Mouse (Mus musculus): ENCODE data around the gene Bbc3.
"Not testable (repeated sequence)": the region's sequence is repeated elsewhere in the genome, so short reads cannot be mapped to it uniquely, and the experiment has no call there.

Bbc3 gene

DNA sequence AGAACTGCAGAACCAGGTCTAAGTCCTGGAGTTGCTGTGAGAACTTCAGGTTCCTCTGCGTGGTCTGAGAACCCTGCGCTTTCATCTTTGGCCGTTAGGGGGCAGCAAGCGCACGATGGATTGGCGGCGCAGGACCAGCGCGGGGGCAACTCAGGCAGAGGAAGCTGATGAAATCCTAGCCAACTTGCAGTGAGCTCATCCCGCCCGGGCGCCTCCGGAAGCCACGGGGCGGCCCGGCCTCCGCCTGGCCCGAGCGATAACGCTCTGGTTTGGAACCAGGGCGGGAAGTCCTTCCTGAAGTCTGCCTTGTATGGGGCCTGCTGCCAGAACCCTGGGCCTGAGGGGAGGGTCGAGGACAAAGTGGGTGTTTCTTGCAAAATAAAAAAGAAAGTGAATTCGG lies 13.4 kb upstream of the Bbc3 start:
- DNase-seq: peak; percentile 96

DNA sequence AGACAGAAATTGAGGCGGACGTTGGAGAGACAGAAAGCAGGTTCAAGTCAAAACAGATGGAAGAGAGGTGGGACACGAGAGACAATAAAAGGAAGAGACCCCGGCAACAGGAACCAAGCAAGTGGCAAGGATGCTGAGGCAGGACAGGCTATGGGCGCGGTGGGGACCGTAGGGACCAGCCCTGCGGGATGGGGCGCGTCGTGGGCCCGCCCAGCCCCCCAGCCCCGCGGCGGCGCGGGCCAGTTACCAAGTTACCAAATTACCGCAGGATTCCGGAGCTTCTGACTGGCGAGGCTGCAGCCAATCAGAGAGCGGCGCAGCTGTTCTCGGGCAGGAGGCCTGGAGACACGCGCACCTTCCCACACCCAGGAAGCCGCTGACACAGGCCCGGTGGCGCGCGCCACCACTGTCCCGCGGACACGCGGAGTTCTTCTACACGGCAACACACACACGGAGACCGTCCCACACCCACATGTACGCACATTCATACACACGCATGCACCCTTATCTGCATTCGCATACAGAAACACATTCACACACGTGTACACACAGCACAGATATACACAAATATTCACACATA lies 12.8 kb upstream of the Bbc3 start:
- peak; percentile 87 for DNase-seq

DNA sequence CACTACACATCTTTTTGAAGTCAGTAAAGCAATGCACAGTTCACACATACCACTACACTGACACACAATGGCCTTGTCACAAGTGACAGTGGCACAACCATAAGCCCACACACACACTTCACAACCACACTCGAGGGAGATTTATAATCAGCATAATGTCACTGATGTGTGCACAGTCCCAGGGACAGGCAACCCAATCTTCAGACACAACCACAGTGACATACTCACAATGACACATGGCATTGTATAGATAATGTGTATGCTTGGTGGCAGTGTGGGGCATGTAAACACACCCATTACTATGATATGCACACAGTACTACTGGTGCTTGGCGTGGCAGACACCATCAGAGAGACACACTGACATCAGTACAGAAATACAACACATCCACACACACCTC lies 12.0 kb upstream of the Bbc3 start:
- DNase-seq: peak; percentile 4

DNA sequence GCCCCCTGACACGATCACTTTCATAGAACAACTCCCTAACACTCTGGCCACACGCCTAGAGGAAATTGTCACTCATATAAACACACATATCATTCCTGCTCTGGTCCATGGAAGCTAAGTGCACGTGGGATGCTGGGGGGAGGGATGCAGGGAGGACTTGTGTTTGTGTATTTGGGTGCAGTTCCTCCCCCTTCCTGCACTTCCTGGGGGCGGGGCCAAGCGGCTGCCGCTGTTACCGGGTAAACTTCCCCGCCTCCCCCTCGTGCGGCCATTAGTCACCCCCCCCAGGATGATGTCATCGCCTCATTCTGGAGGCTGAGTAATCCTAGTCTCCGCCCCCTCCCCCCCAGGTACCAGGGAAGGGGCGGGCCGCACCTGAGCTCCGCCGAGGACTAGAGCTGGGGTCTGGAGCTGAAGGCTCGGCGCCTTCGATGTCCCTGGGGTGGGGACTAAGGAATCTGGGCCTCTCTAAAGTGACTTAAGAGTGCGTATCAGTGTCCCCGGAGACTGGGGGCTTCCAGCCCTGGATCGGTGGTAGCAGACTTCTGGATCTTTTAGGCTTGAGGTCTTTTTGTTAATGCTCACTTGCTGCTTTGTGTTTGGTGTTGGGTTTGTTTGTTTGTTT lies 11.3 kb upstream of the Bbc3 start:
- DNase-seq: peak; percentile 93

DNA sequence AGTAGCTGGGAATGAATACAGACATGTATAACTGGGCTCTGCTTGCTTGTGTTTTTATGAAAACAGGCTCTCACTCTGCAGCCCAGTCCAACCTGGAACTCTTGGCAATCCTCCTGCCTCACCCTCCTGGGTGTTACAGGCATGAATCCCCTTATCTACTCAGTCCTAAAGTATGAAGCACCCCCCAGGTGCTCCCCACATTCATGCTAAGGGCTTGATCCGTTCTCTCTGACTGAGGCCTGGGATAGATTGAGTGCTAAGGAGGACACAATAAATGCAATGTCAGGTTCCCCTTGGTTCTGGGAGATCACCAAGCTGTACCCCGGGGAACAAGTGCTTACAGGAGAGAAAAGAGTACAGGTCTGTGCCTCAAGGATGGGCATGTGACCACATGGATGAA lies 10.6 kb upstream of the Bbc3 start:
- DNase-seq: no peak

DNA sequence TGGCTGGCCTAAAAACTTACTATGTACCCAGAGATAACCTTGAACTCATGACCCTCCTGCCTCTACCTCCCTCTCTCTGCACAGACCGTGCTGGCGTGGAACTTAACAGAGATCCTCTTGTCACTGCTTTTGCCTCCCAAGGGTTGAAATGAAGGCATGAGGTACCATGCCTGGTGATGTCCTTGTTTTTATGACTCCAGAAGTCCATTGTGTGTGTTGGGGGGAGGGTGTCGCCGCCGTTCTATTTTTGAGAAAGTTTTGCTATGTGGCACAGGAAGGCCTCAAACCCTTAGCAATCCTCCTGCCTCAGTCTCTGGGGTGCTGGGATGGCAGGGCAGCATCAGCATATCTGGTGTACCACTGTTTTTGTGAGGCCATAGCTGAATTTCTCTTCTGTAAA lies 9.3 kb upstream of the Bbc3 start:
- DNase-seq: no peak

DNA sequence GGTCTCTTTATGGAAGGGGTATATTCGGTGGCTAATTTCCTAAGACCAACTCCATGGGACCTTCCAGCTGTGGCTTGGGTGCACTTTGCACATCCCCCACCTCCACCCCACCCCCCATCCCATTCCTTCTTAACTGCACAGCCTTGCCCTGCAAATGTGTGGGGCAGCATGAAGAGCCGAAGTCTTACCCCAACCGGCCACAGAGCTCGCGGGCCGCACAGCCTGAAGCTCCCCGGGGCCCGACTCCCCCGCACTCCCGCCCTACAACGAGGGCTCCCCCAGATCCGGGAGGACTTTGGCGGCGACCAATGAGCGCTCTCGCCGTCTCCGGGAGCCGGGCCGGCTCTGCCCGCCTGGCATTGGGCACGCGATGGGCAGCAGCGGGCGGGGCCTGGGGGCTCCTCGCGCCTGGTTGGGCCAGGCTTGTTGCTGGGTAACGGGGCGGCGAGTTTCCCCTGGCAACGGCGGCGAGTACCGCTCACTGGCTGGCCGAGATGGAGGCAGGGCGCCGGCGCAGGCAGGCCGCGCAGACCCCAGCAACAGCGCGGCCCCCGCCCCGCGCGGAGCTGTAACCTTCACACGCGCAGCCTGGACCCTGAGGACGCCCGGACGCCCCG lies 8.7 kb upstream of the Bbc3 start:
- peak; percentile 70 for DNase-seq

DNA sequence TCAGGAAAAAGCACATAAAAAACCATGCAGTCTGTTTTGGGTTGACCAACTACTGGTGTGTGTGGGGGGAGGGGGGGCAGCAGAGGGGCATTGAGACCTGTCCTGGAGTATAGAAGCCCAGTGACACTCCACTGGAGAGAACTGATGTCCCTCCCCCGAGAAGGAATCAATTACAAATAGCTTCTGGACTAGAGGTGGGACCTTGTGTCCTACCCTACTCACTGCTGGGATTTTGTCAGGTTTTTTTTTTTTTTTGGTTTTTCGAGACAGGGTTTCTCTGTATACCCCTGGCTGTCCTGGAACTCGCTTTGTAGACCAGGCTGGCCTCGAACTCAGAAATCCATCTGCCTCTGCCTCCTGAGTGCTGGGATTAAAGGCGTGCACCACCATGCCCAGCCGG lies 1.1 kb upstream of the Bbc3 start:
- not testable (repeated sequence) for DNase-seq

DNA sequence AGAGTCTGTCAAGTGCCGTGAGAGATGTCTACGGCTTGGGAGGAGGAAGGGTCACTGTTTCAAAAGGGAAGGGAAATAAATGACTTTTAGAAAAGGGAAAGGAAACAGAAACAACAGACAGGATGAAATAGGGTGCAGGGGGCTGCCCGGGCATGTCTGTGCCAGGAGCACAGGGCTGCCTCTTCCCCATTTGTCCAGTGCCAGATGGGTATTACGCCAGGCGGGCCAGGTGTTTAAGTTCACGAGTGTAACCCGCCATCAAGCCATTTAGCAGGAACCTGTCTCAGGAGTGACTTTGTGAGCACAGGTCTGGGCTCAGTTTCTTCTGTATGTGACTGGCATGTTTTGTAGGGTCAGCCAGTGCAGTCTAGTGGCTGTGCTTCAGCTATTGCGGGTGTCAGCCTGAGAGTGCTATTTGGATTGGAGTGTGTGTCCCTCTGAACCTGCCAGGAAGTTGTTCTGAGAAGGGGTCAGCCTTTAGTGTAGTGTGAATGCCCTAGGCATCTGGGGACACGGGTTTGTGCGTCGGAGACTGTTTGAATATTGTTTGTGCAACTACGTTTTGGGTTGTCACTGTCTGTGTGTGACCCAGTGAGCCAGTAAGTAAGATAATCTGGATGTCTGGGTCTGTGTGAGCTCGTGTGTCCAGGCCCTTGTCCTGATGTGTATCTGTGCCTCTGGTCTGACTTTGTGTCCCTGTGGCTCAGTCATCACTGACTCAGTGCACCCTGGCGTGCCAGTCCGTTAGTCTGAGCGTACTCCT lies 543 bp downstream of the Bbc3 start:
- peak; percentile 24 for DNase-seq

DNA sequence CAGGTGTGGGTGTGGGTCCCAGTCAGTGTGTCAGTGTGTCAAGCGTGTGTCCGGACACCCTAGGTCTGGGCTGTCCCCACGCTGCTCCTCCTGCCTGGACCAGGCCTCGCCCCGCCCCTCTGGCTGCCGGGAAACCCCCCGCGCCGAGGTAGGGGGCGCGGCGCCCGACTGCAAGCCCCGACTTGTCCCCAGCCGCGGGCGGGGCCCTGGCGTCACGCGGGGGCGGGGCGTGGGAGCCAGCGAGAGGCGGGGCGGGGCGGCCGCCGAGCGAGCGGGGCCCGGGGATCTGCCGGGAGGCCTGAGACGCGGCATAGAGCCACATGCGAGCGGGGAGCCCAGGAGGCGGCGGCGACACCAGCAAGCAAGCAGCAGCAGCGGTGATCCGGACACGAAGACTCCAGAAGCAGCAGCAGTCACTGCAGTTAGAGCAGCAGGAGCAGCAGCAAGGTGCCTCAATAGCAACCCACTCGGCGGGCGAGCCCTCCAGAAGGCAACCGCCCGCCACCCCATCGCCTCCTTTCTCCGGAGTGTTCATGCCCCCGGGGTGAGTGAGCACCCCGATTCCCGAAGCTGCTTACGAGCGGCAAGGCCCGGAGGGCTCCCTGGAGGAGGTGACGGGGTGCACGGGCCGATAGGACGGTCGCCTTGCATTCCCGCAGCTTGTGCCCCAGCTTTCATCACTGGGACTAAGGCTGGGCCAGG lies 1.3 kb downstream of the Bbc3 start:
- peak; percentile 97 for DNase-seq

DNA sequence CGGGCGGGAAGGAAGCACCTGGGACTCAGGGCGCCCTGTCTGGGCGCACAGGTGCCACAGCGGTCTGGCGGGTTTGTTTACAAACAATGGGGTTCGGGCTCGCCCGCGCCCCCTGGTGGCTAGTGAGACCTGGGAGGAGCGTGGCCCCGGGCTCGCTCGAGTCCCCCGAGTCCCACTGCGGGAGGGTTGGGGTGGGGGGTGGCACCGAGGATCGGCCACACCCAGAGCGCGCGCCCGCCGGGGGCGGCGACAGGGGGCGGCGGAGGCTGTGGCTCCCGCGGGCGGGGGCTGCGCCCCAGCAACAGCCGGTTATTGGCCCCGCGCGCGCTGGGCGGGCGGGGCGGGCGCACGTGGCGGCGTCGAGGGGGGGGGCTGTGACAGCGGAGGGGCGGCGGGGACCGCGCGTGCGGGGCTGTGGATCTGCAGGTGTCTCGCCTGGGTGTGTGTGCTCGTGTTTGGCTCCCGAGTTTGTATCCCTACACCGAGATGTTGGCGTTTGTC lies 1.9 kb downstream of the Bbc3 start:
- DNase-seq: peak; percentile 96

DNA sequence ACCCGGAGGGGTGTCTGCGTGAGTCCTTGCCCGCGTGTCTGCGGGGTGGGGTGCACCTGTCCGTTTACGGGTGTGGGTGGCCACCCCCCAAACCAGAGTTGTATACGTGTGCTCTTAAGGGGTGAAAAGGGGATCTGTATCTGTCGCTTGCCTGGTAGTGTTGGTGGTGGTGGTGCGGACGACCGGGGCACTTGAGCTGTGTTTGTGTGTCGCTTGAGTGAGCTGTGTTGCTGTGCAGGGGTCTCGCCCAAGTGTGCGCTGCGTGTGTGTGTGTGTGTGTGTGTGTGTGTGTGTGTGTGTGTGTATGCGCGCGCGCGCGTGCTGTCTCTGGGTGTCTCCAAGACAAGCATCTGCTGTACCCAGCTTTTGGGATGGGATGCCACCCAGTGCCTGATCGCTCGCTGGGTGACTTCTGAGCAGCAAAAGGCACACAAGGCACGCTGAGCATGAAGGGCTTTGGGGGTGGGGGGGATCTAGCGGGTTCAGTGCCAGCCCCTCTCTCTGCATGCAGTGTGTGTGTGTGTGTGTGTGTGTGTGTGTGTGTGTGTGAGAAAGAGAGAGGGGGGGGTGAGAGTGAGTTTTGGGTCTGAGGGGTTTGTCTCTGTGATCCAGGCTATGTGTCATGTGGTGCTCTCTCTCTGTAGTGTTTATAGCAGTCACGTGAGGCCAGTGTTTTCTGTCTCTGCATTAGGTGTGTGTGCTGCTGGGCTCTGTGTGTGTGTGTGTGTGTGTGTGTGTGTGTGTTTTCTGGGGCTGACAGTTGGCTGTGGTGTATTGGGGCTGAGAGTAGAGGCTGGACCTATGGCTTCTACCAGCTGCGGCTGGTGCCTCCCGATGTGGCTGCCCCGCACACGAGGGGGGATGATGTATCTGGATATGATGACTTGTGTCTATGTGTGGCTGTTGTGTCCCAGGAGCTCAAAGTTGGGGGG lies 2.6 kb downstream of the Bbc3 start:
- DNase-seq: peak; percentile 64

DNA sequence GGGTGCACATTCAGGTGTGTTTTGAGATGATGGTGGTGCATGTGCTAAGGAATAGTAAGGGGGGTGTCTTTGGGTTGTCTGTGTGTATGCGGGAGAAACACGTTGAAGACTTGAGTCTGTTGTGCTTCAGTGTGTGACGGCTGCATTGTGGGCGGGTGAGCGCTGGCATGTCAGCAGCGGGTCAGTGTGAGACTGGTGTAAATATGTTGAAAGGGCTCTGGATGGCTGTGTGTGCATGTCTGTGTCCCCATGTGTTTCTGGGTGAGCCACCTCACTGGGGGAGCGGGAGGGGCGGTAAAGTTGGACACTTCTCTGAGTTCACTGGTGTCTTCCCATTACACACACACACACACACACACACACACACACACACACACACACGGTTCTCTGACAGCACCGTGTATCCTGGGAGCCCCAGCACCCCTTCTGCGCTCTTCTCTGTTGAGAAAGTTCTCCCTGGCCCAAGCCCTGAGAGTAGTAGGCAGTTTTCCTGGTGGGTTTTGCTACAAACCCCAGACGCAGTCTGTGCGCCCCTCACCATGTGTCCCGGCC lies 3.3 kb downstream of the Bbc3 start:
- DNase-seq: peak; percentile 20

DNA sequence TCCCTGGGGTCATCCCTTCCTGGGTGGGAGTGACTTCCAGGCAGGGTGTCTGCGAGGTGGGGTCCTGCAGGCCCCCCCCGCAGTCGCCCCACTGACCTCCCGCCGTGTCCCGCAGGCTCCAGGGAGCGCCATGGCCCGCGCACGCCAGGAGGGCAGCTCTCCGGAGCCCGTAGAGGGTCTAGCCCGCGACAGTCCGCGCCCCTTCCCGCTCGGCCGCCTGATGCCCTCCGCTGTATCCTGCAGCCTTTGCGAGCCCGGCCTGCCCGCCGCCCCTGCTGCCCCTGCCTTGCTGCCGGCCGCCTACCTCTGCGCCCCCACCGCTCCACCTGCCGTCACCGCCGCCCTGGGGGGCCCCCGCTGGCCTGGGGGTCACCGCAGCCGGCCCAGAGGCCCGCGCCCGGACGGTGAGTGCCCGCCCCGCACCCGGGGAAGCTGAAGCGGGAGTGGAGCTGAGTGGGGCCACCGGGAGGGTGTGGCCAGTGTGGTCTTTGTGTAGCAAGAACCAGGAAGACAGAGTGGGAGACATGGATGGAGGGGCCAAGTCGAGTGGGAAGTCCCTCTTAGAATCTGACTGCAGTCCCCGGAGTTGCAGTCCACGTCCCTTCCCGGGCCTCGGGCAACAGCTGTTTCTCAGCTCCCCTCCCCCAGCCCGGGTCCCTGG lies 3.9 kb downstream of the Bbc3 start:
- DNase-seq: peak; percentile 30

DNA sequence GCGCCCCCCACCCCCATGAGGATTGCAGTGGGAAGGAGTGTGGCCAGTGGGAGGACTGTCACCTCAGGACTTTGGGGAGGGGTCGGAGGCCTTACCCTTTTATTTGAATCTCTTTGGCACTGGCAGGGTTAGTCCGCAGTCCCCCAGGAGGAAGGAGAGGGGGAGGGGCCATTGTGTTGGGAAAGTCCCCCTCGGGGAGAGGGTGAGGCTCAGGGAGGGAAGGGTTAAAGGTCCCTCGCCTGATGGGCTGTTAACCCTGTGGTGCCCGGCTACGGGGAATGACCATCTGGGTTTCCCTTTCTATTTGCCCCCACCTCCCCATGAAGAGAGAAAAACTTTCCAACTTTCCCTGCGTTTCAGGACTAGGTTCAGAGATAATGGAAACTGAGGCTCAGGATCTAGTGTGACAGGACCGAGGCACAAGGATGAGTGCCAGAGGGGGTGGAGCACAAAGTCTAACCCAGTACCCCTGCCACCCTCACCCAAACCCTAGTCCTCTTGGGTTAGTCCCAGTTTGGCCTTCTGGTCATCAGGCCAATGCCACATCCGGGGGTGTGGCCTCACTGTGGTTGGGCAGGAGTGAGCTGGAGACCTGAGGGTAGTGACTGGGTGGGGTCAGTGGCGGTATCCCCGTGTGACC lies 4.6 kb downstream of the Bbc3 start:
- DNase-seq: peak; percentile 64

DNA sequence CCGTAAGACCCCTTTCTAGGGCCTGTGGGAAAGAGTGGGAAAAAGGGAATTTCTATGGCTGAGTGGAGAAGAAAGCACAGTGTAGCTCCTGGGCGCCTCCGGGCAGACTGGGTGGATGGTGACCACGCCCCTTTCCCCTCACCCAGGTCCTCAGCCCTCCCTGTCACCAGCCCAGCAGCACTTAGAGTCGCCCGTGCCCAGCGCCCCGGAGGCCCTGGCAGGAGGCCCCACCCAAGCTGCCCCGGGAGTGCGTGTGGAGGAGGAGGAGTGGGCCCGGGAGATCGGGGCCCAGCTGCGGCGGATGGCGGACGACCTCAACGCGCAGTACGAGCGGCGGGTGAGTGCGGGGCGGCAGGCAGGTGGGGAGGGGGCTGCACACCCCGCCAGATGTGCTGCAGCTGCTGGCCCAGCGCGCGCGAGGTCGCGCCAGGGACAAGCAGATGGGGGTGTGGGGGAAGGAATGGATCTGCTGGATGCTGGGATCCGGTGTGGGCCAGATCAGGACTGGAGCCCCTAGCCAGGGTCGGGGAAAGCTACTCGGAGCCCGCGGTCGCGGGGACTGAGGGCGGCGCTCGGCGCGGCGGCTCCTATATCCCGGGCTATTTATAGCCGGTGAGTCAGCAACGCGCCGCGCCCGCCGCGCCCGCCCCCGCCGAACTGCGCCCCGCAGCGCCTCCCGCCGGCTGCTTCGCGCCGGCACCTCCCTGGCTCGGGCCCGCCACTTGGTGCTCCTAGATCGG lies 5.5 kb downstream of the Bbc3 start:
- peak; percentile 78 for DNase-seq

DNA sequence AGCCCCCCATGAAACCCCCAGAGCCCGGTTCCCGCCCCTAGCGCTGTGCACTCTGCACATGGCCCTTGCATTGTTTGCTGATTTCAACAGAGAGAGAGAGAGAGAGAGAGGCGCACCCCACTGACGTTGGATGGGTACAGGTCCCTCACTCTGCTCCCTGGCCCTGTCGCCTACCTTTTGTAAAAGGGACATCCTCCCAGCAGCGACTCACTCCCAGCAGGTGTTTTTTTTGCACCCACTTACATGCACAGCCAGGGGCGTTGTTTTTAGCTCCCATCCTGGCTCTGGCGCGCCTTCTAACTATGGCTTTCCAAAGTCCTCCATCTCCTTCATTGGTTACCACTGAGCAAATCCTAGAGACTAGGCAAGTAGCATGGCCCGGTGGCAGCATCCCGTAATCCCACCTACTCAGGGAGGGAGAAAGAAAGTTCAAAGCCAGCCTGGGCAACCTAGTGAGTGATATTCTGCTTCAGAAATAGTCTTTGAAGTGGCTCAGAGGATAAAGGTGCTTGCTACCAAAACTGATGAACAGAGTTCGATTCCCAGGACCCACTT lies 6.1 kb downstream of the Bbc3 start:
- DNase-seq: no peak

DNA sequence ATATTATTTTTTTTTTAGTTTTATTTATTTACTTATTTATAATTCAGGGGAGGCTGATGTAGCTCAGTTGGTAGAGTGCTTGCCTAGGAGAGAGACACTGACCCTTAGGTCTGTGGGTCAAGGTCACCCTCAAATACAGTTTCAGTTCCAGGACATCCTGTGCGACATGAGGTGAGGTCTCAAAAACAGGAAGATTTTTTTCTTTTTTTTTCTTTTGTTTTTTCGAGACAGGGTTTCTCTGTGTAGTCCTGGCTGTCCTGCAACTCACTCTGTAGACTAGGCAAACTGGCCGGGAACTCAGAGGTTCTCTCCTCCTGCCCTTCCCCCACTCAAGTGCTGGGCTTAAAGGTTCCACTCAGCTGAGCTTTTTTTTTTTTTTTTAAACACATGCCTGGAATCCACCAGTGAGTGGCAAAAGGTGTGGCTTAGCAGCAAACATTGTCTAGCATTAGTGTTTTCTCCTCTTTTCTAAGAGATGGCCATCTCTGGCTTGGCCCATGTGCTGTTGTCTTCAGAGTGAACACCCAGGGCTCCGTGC lies 7.1 kb downstream of the Bbc3 start:
- no peak for DNase-seq

DNA sequence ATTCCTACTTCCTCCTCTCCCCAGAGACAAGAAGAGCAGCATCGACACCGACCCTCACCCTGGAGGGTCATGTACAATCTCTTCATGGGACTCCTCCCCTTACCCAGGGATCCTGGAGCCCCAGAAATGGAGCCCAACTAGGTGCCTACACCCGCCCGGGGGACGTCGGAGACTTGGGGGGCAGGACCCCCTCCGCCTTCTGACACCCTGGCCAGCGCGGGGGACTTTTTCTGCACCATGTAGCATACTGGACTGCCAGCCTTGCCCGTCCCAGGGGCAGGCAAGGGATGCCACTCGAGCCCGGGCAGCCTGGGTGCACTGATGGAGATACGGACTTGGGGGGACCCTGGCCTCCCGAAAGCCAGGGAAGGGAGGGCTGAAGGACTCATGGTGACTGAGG lies 8.9 kb downstream of the Bbc3 start:
- no peak for DNase-seq

Measured in thymus, postnatal 14 days (tissue).